Mouse (Mus musculus): ENCODE measurements at regions not wholly inside any gene's neighbourhood (a gene's known extent, or its start where the extent isn't known, plus 50 kb on each side); places are given as distances from the start of the nearest gene placed in this dataset.

DNA sequence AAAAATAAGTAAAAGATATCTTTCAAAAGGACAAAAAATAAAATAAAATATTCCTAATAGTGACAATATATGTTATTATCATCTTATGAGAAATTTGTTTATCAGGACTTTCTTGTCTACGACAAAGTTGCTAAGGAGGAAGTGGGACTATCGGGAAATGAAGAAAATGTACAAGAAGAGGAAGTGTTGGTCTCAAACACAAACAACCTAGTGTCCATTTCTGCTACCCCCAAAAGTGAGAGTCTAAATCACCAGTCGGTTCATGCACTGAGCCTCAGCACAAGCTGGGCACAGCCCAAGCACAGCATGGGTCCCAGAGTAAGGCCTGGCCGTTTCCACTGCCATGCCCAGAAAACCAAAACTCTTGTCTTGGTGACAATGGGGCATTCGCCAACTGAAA is 51.1 kb upstream of the Car8 start:
- TF ChIP-seq USF1 (IDR thresholded peaks at IDR 0.05; ENCODE audit: low read depth) = no peak
- TF ChIP-seq CTCF (IDR thresholded peaks at IDR 0.05; ENCODE audit: control insufficient read depth, insufficient read depth, insufficient read length) = no peak
- TF ChIP-seq CEBPB (IDR thresholded peaks at IDR 0.05; ENCODE audit: low read depth) = no peak
- TF ChIP-seq MAX (IDR thresholded peaks at IDR 0.05) = no peak
- TF ChIP-seq FOSL1 (IDR thresholded peaks at IDR 0.05; ENCODE audit: insufficient read depth, low read length, poor library complexity, severe bottlenecking) = no peak
